Mouse (Mus musculus): Measurements from ENCODE around the gene Lmntd2. TPM values are rescaled to one million over a fixed set of nuclear protein-coding genes. Genes with fewer than 3 reads are reported as not detected.

The Lmntd2 gene
- polyA plus RNA-seq, 1 experiment: 6.6 TPM

GRCm38 (mm10) chr7:141231111-141231510 lies 17.2 kb upstream of the Lmntd2 start:
- Histone ChIP-seq H3K9ac (ENCODE audit: low read depth, poor library complexity, severe bottlenecking) (no peak overlapping the region), H3K4me1 (ENCODE audit: control insufficient read depth, insufficient read depth, low read length) (no peaks in the 10 kb centered on the region), H3K27ac (ENCODE audit: insufficient read depth, low read length) (no peak overlapping the region), H3K4me3 (ENCODE audit: low read depth, low read length) (no peak overlapping the region), H3K9me3 (replicated peaks; ENCODE audit: control insufficient read depth, insufficient read depth, low read length, poor library complexity, severe bottlenecking) (no peaks in the 10 kb centered on the region), H3K27me3 (ENCODE audit: control insufficient read depth, insufficient read depth, low read length, poor library complexity, severe bottlenecking) (no peaks in the 10 kb centered on the region), H3K36me3 (ENCODE audit: control insufficient read depth, insufficient read depth, low read length, poor library complexity, severe bottlenecking) (peaks cover 39% of the 10 kb centered on the region)
- TF ChIP-seq EP300 (IDR thresholded peaks at IDR 0.05; ENCODE audit: insufficient read depth, low read depth, low read length) (no peak), POLR2A (IDR thresholded peaks at IDR 0.05; ENCODE audit: insufficient read depth, low read length) (no peak), CTCF (IDR thresholded peaks at IDR 0.05; ENCODE audit: low read depth, low read length) (no peak)

GRCm38 (mm10) chr7:141230570-141230969 lies 16.7 kb upstream of the Lmntd2 start:
- Histone ChIP-seq H3K4me3 (ENCODE audit: low read depth, low read length) (no peak overlapping the region), H3K9me3 (replicated peaks; ENCODE audit: control insufficient read depth, insufficient read depth, low read length, poor library complexity, severe bottlenecking) (no peaks in the 10 kb centered on the region)

GRCm38 (mm10) chr7:141229702-141230101 lies 15.8 kb upstream of the Lmntd2 start:
- TF ChIP-seq POLR2A (IDR thresholded peaks at IDR 0.05; ENCODE audit: insufficient read depth, low read length) (no peak), CTCF (IDR thresholded peaks at IDR 0.05; ENCODE audit: low read depth, low read length) (no peak), EP300 (IDR thresholded peaks at IDR 0.05; ENCODE audit: insufficient read depth, low read depth, low read length) (no peak)
- Histone ChIP-seq H3K27ac (ENCODE audit: insufficient read depth, low read length) (no peak overlapping the region), H3K4me3 (ENCODE audit: low read depth, low read length) (peak overlapping the region; percentile 84), H3K36me3 (ENCODE audit: control insufficient read depth, insufficient read depth, low read length, poor library complexity, severe bottlenecking) (peaks cover 31% of the 10 kb centered on the region), H3K9ac (ENCODE audit: low read depth, poor library complexity, severe bottlenecking) (peak overlapping the region; percentile 82), H3K4me1 (ENCODE audit: control insufficient read depth, insufficient read depth, low read length) (no peaks in the 10 kb centered on the region), H3K9me3 (replicated peaks; ENCODE audit: control insufficient read depth, insufficient read depth, low read length, poor library complexity, severe bottlenecking) (no peaks in the 10 kb centered on the region), H3K27me3 (ENCODE audit: control insufficient read depth, insufficient read depth, low read length, poor library complexity, severe bottlenecking) (no peaks in the 10 kb centered on the region)

More at GRCm38 (mm10) chr7:141230570-141230969, 16.7 kb upstream of the Lmntd2 start:
- TF ChIP-seq EP300 (IDR thresholded peaks at IDR 0.05; ENCODE audit: insufficient read depth, low read depth, low read length) (no peak), CTCF (IDR thresholded peaks at IDR 0.05; ENCODE audit: low read depth, low read length) (no peak), POLR2A (IDR thresholded peaks at IDR 0.05; ENCODE audit: insufficient read depth, low read length) (no peak)
- no peak overlapping the region for H3K27ac ChIP-seq (ENCODE audit: insufficient read depth, low read length)
- no peak overlapping the region for H3K9ac ChIP-seq (ENCODE audit: low read depth, poor library complexity, severe bottlenecking)
- H3K27me3 ChIP-seq (ENCODE audit: control insufficient read depth, insufficient read depth, low read length, poor library complexity, severe bottlenecking): no peaks in the 10 kb centered on the region
- no peaks in the 10 kb centered on the region for H3K4me1 ChIP-seq (ENCODE audit: control insufficient read depth, insufficient read depth, low read length)
- peaks cover 36% of the 10 kb centered on the region for H3K36me3 ChIP-seq (ENCODE audit: control insufficient read depth, insufficient read depth, low read length, poor library complexity, severe bottlenecking)

- peak within 1 kb of the TSS; percentile 82 for H3K9ac ChIP-seq (ENCODE audit: low read depth, poor library complexity, severe bottlenecking)
- no peaks in the 10 kb centered on the region for H3K27me3 ChIP-seq (ENCODE audit: control insufficient read depth, insufficient read depth, low read length, poor library complexity, severe bottlenecking)
- H3K4me3 ChIP-seq (ENCODE audit: low read depth, low read length): peak within 1 kb of the TSS; percentile 84
- H3K4me1 ChIP-seq (ENCODE audit: control insufficient read depth, insufficient read depth, low read length): no peaks in the 10 kb centered on the region
- H3K27ac ChIP-seq (ENCODE audit: insufficient read depth, low read length): peak within 1 kb of the TSS; percentile 32; the same call in 1 of the 2 replicates
- H3K36me3 ChIP-seq (ENCODE audit: control insufficient read depth, insufficient read depth, low read length, poor library complexity, severe bottlenecking): peaks cover 23% of the 10 kb centered on the region
- TF ChIP-seq CTCF (IDR thresholded peaks at IDR 0.05; ENCODE audit: low read depth, low read length) (peak; percentile 85), POLR2A (IDR thresholded peaks at IDR 0.05; ENCODE audit: insufficient read depth, low read length) (no peak)
- H3K9me3 ChIP-seq (replicated peaks; ENCODE audit: control insufficient read depth, insufficient read depth, low read length, poor library complexity, severe bottlenecking): no peaks in the 10 kb centered on the region
These were observed 14.6 kb upstream of the Lmntd2 start, which contains the start of gene Phrf1 for GRCm38 (mm10) chr7:141228279-141229067. Gene Phrf1 (plus strand): TSS chr7:141228784.

- H3K27me3 ChIP-seq (ENCODE audit: control insufficient read depth, insufficient read depth, low read length, poor library complexity, severe bottlenecking): no peaks in the 10 kb centered on the region
- 0 out of 2 replicates have a peak overlapping the region, but pooled peaks have one; percentile 82 for H3K9ac ChIP-seq (ENCODE audit: low read depth, poor library complexity, severe bottlenecking)
- H3K36me3 ChIP-seq (ENCODE audit: control insufficient read depth, insufficient read depth, low read length, poor library complexity, severe bottlenecking): peaks cover 17% of the 10 kb centered on the region
- H3K4me1 ChIP-seq (ENCODE audit: control insufficient read depth, insufficient read depth, low read length): no peaks in the 10 kb centered on the region
- TF ChIP-seq CTCF (IDR thresholded peaks at IDR 0.05; ENCODE audit: low read depth, low read length): no peak
- no peak for TF ChIP-seq EP300 (IDR thresholded peaks at IDR 0.05; ENCODE audit: insufficient read depth, low read depth, low read length)
- TF ChIP-seq POLR2A (IDR thresholded peaks at IDR 0.05; ENCODE audit: insufficient read depth, low read length): no peak
- no peaks in the 10 kb centered on the region for H3K9me3 ChIP-seq (replicated peaks; ENCODE audit: control insufficient read depth, insufficient read depth, low read length, poor library complexity, severe bottlenecking)
- peak overlapping the region; percentile 8; the same call in 1 of the 2 replicates for H3K27ac ChIP-seq (ENCODE audit: insufficient read depth, low read length)
- no peak overlapping the region for H3K4me3 ChIP-seq (ENCODE audit: low read depth, low read length)
These were observed 13.9 kb upstream of the Lmntd2 start for GRCm38 (mm10) chr7:141227796-141228195.

GRCm38 (mm10) chr7:141226535-141226934 lies 12.7 kb upstream of the Lmntd2 start:
- no peaks in the 10 kb centered on the region for H3K9me3 ChIP-seq (replicated peaks; ENCODE audit: control insufficient read depth, insufficient read depth, low read length, poor library complexity, severe bottlenecking)
- H3K27ac ChIP-seq (ENCODE audit: insufficient read depth, low read length): no peak overlapping the region
- H3K9ac ChIP-seq (ENCODE audit: low read depth, poor library complexity, severe bottlenecking): no peak overlapping the region
- H3K4me3 ChIP-seq (ENCODE audit: low read depth, low read length): no peak overlapping the region
- TF ChIP-seq EP300 (IDR thresholded peaks at IDR 0.05; ENCODE audit: insufficient read depth, low read depth, low read length): no peak
- TF ChIP-seq CTCF (IDR thresholded peaks at IDR 0.05; ENCODE audit: low read depth, low read length): no peak
- no peak for TF ChIP-seq POLR2A (IDR thresholded peaks at IDR 0.05; ENCODE audit: insufficient read depth, low read length)
- H3K27me3 ChIP-seq (ENCODE audit: control insufficient read depth, insufficient read depth, low read length, poor library complexity, severe bottlenecking): no peaks in the 10 kb centered on the region
- H3K36me3 ChIP-seq (ENCODE audit: control insufficient read depth, insufficient read depth, low read length, poor library complexity, severe bottlenecking): peaks cover 8% of the 10 kb centered on the region
- H3K4me1 ChIP-seq (ENCODE audit: control insufficient read depth, insufficient read depth, low read length): no peaks in the 10 kb centered on the region
